Mouse (Mus musculus) layer of hippocampus, postnatal 10 days (tissue): ENCODE results near the gene Ngly1. TPM values are rescaled to one million over a fixed set of nuclear protein-coding genes. Genes with fewer than 3 reads are reported as not detected.
A peak's percentile ranks its signal among the peaks of the same experiment; 100 is the strongest.

ENCODE experiments used
- DNase-seq, 2 experiments: peaks; one replicate each; pipeline ENCODE4 v3.0.0; 2021; ENCODE audit warnings: low spot score in 2 of 2
- long read RNA-seq: library from polyadenylated mRNA; stranded (forward); transcript quantifications from one replicate; pipeline ENCODE4 v2.0.0, GENCODE M21; 2023
- total RNA-seq, 2 experiments: library from RNA; stranded (reverse); gene quantifications; 2 replicates each; pipeline ENCODE4 v1.2.3; 2021

The Ngly1 gene
- 10 to 100 TPM; 35.6 to 38.0 TPM for total RNA-seq
- long read RNA-seq, transcript Ngly1-201 (12 exons, 2,935 nt): major isoform, 30 of 44 reads
- long read RNA-seq, partial matches to known transcripts: 8 of 44 reads
- long read RNA-seq, other reads (novel, unspliced or antisense): 6 of 44 reads

DNA sequence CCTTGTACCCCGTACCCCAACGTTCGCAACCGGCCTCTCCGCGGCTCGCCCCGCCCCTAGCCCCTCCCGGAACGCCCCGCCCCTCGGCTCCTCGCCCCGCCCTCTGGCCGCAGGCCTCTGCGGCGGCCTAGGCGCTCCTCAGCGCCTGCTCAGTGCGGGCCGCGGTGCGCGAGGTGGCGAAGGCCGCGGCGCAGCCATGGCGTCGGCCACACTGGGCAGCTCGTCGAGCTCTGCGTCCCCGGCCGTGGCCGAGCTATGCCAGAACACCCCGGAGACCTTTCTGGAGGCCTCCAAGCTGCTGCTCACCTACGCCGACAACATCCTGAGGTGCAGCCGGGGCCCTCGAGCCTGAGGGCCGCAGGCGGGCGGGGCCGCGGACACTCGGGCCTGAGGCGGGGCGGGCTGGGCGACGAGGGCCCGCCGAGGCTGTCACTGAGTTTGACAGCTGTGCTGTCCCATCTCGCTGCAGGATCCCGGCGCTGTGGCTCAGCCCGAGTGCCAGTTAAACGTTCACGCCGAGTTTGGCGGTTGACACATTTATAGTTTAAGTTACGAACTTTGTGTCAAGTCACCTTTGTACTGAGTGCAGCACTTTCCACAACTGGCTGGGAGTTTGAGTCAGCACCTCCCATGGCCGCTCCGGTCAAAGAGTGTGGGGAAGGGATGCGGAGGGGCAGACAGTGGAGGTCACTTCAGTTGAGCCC, at the start of gene Ngly1, which contains the start of gene Oxsm:
Gene Ngly1, plus strand, starts transcription at position 110 of the 704 bp plus-strand sequence.
Gene Oxsm, minus strand, starts transcription at position 638 of the 704 bp plus-strand sequence.
- DNase-seq: peak; percentile 78 to 88

DNA sequence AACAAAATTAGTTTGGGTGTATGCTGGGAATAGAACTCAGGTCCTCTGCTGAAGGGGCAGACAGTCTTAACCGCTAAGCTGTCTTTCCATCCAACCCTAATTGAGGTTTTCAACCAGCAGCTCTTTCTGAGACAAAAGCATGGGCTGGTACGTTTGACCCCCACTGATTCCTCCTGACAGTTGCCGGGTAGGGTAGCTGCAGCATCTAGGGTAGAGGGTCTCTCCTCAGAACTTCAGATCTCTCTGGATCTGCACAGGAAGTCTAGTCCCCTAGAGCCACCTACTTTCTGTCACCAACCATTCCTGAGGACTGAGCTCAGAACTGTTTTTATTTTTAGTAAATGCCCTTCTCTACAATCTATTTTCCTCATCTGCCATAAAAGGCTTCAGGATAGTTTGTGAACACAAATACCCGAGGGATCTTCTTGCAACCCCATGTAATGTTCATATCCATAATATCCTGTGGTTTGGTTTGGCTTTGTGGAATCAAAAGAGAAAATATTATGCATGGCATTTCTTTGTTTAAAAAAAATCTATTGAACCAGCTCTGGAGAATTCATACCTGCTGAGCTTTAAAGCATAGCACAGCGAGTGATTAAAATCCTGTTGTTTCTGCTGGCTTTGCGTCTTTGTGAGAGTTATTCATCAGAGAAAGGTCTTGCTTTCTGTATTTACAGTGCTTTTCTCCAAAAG, 48.7 kb upstream of the Ngly1 start:
- no peak for DNase-seq

DNA sequence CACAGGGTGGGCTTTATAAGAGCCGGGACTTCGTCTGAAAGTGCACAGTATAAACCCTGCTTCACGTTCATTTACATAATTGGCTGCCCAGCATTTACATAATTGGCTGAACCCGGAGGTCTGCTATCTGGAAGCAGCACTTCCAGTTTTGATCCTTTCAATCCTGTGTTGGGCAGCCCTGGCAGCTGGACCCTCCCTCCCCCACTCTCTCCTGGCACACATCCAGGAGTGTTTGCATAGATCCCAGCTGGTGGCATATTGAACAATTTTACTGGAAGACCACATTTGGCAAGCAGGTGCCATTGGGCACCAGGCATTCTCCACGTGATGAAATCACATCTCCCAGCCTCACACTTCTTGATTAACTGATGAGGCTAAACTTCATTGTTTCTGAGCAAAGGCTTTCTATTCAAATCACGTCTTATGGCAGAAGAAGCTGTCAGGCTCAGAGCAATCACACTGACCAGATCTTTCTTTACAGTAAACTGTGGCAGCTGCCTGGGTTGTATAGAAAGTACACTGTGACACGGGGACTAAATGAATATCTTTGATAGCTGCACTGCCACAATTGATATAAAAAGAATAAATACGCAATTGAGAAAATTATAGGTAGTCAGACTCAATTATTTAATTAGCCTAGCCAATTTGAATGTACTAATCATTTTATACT, 48.0 kb upstream of the Ngly1 start:
- DNase-seq: peak; percentile 77 to 84

DNA sequence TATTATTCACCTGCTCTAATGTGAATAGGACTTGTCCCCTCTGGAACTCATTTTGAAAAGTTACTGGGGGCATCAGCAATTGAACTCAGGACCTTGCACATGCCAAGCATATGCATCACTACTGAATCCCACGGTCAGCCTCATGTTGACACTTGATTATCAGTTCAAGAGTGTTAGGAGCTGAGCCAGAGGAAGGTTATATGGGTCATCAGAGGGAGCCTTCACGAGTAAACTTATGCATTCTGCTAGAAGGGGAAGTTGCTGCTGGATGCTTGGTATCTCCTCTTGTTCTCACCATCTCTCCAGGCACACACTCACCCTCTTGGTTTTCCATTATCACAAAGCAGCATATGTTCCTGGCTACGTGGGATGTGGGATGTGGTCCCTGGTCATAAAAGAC, 47.4 kb upstream of the Ngly1 start:
- DNase-seq: no peak

DNA sequence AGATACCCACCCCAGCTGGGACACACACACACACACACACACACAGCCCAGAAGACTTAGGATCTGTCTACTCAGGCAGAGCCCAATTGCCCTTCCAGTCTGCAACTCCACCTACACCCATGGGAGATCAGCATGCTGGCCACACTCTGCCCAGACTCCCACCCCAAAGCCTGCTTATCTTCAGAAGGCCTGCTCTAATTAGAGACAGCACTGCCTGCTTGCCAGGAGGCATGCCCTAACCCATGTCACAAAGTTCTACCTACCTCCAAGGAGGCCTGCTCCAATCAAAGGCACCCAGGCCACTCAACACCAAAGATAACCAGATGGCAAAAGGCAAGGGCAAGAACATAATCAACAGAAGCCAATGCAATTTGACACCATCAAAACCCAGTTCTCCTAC, 41.4 kb upstream of the Ngly1 start:
- no peak for DNase-seq

DNA sequence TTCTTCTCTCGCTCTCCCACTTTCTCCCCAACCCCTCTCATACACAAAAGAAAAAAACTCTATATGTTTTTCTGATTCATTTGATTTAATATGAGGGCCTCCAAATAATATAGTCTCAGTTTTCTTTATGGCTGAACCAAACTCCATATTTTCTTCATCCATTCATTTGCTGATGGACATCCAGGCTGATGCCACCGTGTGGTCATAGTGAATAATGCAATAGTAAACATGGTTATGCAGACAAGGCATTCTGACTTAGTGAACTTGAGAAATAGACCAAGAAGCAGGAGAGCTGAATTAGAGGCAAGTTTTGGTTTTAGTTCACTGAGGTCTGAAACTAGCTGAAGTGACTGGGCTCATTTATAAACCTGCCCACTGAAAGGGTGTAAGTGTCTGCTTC, 30.1 kb upstream of the Ngly1 start:
- no peak for DNase-seq

DNA sequence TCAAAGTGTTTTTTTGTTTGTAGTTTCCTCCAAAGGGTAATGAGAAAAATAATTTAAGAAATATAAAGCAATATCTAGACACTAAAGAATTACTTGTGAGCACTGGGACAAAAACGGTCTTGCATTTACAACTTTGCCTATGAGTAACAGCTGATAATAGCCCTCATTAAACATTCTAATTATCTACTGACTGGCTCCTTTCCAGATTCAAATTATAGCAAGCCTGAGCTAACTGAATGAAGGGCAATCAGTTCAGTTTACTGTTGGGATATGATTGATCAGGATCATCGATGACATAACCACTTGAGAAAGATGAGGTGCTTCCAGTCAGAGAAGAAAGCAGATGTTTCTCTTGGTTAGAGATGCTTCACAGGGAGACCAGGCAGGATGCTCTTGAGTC, 19.7 kb upstream of the Ngly1 start:
- DNase-seq: no peak

DNA sequence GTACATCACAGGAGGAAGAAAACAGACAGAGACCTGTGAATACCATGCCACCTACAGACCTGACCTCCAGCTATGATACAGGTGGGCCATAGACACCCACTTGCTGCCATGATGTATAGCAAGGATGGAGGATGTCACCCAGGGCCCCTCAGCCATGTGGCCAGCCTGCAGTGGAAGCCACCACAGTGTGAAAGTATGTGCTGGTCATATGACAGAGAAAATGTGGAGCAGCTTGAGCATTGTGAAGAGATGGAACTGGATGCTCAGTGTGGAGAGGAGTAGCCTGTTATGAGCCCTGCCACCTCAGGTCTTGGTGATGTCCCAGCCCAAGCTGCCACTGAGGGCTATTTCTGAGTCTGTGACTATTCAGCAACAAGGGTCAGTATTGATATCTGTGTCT, 18.5 kb upstream of the Ngly1 start:
- no peak for DNase-seq

DNA sequence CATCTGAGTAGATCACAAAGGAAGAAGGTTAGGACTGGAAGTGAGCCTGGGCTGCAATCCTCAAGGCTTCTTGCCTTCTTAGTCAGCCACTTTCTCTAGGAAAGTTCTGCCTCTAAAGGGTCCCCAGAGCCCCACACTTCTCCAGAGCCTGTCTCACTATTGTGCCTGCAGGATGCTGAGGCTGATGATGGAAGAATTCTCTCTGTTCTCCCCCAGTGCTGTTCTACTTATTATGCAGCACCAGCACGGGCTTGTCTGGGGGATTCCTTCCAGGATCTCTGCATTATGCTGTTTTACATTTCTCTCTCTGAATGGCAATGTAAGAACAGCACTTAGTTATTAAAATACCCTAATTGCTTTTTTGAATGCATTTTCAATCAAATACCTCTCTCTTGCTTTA, 15.6 kb upstream of the Ngly1 start:
- no peak for DNase-seq

DNA sequence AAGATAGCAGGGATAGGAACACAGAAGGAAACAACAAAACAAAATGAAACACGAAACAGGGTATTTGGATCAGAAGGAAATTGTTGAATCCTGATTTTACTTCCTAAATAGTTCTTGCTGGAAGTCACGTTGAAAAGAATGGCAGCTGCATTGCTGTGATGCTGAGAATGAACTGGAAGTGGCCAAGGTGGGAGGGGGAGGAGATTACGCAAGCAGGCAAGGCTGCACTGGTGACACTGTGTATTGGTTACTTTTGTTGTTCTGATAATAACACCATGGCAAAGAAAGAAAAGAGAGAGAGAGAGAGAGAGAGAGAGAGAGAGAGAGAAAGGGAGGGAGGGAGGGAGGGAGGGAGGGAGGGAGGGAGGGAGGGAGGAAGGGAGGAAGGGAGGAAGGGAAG, 12.6 kb upstream of the Ngly1 start:
- DNase-seq: no peak

DNA sequence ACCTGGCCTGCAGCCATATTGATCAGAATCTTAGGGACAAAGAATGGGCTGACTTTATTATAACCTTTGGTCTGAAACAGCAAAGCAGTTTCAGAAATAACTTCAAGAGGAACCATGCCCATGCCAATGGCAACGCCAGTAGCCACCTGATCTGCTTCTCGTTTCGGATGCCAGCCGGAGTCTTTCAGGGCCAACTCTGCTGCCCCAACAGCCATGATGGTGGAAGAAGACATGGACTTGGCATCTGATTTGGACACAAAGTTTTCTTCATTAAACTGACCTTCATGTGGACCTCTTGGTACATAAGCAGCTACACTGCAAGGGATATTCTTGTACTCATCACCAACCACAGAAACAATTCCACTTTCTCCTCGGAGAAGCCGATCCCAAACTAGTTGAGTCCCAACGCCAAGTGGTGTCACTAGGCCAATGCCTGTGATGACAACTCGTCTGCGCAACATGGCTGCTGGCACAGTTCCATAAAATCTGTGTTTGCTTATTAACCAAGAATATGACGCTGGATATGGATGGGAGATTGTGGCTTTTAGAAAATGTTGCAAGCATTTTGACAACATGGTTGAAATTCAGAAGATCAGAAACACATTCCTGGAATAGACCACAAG, 6.8 kb upstream of the Ngly1 start:
- no peak for DNase-seq

DNA sequence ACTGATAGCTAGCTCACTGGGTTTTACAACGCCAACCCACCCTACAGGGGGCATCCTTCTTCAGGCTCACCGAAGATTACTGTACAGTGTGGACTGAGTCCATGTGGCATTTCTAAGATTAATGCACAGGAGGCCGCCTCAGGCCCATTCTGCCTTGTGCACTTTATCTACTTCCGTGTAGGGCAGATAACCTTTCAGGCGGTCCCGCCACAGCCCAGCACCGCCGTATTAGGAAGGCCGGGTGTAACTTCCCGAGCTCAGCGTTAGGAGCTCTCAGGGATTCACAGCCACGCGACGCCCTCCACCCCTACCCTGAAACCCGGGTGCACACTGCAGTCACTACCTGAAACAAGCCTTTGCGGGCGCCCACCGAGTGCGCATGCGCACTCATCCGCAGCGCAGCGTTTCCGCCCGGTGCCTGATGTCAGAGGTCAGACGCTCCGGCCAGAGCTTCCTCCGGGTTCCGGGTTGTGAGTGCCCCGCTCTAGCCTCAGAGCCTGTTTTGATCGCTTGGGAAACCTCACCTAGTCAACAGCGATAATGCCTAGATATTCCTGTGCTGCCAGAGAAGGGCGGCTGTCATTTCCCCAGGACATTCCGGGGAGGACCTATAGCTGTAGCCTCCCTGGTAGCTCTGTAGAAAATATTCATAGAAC, 6.0 kb upstream of the Ngly1 start:
- peak; percentile 86 to 91 for DNase-seq

DNA sequence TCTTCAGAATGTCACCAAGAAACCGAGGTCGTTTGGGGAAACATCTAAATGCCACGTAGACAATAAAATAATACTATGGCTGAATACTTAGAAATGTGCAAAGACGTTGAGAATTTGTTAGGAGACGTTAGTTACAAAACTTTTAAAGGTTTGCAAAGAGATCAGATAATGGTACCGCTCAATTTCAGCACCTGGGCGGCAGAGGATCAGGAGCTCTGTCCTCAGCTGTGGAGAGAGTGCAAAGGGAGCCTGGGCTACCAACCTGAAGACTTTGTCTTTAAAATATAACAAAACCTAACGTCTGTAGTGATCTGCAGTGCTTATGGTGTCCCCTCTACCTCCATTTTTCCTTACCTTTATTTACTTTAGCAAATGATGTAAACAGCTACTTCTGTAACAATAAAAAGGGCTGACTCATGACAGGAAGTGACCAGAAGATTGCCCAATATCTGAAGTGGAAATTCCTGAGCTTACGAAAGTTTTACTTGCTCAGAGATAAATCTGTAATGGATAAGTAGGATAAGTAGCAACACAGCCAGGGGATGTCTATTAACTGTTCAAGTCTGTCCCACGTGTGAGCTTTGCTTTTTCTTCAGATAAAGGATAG, 5.4 kb upstream of the Ngly1 start:
- DNase-seq: no peak

DNA sequence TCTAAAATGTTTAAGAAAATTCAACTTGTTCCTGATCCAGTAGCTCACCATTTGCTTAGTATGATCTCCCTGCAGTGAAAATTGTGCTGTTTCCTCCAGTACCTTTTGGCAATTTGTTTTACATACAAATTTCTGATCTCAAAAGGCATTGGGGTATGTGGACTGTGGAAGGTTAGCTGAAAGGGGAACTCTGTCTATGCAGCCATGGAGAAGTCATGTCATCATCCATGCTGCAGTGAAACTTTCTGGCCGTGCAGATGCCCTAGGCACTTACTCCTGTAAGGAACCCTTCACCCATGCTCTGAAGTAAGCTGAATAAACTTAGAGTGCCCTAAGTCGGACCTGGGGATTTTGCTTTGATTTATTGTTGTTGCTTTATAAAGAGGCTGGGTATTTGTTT, 4.7 kb upstream of the Ngly1 start:
- DNase-seq: no peak

DNA sequence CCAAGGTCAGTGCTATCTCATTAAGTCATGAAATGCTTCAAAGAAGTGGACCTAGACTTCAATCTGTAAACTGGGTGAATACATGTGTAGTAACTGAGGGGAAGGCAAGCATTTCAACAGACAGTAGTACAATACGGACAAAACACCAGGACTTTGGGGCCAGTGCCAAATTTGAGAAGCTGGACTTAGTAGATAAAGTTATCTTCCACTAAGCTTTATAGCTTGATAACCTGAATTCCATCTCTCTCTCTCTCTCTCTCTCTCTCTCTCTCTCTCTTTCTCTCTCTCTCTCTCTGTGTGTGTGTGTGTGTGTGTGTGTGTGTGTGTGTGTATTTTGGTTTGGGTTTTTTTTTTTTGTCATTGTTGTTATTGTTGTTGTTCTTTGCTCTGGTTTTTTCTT, 4.0 kb upstream of the Ngly1 start:
- no peak for DNase-seq

DNA sequence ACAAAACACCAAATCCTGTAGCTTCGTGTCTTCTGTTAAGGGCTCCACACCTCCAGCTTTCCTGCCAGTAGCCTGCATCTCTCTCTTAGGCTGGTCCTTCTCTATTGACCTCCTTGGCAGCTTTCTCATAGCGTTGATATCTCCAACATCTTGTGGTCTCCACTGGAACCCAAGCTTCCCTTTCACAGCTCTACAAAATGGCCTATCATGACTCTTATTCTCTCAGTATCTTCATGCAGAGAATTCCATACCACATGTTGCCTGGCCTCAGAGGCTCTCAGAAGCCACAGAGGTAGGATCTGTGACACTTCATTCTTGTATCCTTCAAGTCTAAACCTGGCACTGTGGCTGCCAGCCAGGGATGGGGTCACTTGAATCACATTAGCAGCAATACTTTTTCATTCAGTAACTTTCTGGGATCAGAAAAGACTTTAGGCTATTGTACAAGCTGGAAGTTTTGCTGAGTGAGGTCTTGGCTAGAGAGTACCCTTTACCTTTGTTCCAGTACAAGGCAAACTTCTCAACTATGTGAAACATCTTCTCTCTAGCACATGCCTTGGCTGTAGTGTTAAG, 2.7 kb upstream of the Ngly1 start:
- DNase-seq: no peak

DNA sequence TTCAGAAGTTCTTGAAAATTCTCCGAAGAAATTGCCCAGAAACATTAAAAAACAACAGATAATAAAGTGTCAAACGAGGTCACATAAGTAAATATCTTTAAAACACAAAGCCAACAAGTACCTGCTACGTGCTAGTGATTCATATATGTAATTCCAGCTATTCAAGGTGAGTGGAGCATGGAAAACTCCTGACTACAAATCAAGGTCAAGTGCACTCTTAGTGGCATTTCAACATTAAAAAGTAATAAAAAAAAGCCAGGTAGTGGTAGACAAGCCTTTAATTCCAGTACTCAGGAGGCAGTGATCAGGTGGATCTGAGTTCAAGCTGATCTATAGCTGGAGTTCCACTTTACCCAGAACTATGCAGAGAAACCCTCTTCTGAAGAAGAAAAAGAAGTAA, 945 bp upstream of the Ngly1 start:
- DNase-seq: no peak

DNA sequence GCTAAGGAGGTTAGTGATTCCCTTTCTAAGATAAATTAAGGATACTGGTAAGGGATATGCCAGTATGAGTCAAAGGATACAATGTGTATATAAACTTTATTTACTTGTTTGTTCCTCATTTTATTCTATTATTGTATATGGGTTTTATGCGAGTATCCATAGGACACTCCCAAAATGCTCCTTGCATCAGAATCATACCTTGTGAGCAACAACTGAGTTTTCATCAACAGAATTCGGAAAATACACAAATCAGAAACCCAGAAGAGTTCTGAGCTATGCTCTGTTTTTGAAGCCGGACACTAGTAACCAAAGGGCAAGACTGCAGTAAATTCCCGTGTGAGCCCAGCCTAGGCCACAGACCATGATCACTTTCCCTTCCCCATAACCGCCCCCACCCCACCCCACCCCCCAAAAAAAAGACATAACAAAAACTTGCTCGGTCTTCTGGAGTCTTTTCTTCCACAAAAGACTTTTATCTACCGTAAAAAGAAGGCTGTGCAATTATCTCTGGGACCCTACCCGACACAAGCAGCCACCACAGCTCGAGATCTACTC, 400 bp upstream of the Ngly1 start:
- DNase-seq: no peak

DNA sequence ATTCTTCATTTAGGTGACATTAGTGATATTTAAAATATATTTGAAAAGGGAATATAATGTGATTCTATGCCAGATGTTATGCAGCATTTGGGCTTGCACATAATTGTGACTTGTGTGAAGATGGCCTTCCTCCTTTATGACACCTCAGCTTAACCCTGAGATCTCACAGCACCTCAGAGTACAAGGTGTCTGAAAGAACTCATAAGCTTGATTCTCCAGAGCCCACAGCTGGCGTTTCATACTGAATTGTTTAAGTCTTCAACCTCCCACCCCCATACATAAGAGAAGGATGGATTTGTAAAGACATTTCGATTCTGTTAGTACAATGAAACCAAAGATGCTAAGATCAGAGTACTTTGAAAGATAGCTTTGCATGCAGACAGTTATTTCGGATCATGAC, 1.0 kb downstream of the Ngly1 start:
- DNase-seq: no peak

DNA sequence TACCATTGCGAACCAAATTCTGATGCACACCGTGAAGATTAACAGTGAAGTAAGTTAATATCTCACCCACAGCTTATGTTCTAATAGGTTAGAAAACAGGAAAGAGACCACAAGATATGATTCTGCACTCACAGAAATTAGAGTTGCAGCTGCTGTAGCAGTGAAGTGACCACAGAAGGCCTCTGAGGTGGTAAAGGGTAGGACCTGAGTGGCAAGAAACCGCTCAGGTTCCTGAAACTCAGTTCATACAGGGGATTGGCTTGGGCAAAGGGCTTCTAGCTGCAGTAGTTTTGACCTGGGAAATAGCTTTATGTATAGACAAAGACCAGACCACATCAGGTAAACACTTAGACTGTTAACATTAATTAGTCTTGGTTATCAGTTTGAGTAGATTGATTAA, 6.7 kb downstream of the Ngly1 start:
- no peak for DNase-seq
